22 mouse cellular contexts compared by ENCODE assay signal in the genomic region with DNA sequence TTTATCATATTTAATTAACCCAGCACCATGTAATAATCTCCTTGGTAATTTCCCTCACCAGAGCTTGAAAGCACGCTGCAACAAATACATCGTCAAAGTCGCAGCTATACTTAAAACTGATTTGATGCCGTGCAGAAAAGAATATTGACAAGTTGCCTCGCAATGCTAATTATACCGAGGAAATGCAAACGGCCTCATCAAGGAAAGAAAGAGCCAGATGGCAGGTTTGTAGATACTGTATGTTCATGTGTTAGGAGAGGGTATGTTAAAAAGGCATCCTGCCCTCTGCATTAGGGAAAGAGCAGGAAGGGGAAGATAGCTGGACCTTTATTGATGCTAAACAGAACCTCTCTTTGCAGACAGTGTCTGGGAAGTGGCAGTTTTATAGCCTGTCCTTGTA.
DNase-seq lines count a peak whose midpoint lies in the region; ATAC-seq lines count a peak whose summit lies in the region.
"Had no signal": no experiment of that assay in that cellular context is flagged by ENCODE, and none has a peak within 500 bp of the region (broad histone marks: within the 10 kb centered on the region; RNA-seq: fewer than 3 reads in every experiment).

No protein-coding gene starts in this region.

- H3K27ac ChIP-seq in forebrain, embryonic 15.5 days (replicated peaks), result peak overlapping the region; percentile 82
- H3K27ac ChIP-seq in forebrain, embryonic 12.5 days, result no peak overlapping the region
- H3K27ac ChIP-seq in neural tube, embryonic 15.5 days (replicated peaks), result 0 out of 2 replicates have a peak overlapping the region, but pooled peaks have one; percentile 4
- H3K27ac ChIP-seq in forebrain, embryonic 16.5 days (ENCODE audit: low read length), result peak overlapping the region; percentile 70
- H3K27ac ChIP-seq: heart, adult 2 months; heart, embryonic 15.5 days; hindbrain, embryonic 14.5 days; hindbrain, postnatal 0 days had no signal

- no peaks in the 10 kb centered on the region for H3K36me3 ChIP-seq in forebrain, embryonic 15.5 days
- no peaks in the 10 kb centered on the region for H3K36me3 ChIP-seq in forebrain, embryonic 12.5 days (replicated peaks)
- H3K36me3 ChIP-seq in neural tube, embryonic 15.5 days, result no peaks in the 10 kb centered on the region
- H3K36me3 ChIP-seq in forebrain, embryonic 16.5 days (ENCODE audit: control insufficient read depth, insufficient read depth), result no peaks in the 10 kb centered on the region
- H3K36me3 ChIP-seq: heart, embryonic 12.5 days; heart, embryonic 15.5 days had no signal

- DNase-seq in neural tube, embryonic 10.5 days (ENCODE audit: extremely low spot score, low spot score), result no peak
- DNase-seq in layer of hippocampus, postnatal 36 days, result no peak
- DNase-seq: adrenal gland, adult 2 months; adrenal gland, postnatal 14 days; cerebellum, adult 18-20 months; cerebellum, adult 9-10 months; cerebellum, postnatal 14 days; gastrocnemius, postnatal 25 days; heart, adult 2 months; heart, postnatal 10 days; heart, postnatal 4 days; kidney, adult 2 months had no signal

- 30% methylated on average over 7 of the region's 7 CpGs for WGBS in forebrain, embryonic 15.5 days
- 57% methylated on average over 7 of the region's 7 CpGs for WGBS in forebrain, embryonic 12.5 days
- WGBS in neural tube, embryonic 15.5 days, result 45% methylated on average over 7 of the region's 7 CpGs
- 22% methylated on average over 7 of the region's 7 CpGs for WGBS in forebrain, embryonic 16.5 days

- no peaks in the 10 kb centered on the region for H3K27me3 ChIP-seq in forebrain, embryonic 15.5 days
- H3K27me3 ChIP-seq in forebrain, embryonic 12.5 days, result no peaks in the 10 kb centered on the region
- no peaks in the 10 kb centered on the region for H3K27me3 ChIP-seq in neural tube, embryonic 15.5 days (replicated peaks)
- no peaks in the 10 kb centered on the region for H3K27me3 ChIP-seq in forebrain, embryonic 16.5 days (replicated peaks; ENCODE audit: control insufficient read depth, insufficient read depth, low read length)
- H3K27me3 ChIP-seq: heart, embryonic 12.5 days; heart, embryonic 15.5 days had no signal

- H3K9ac ChIP-seq in forebrain, embryonic 15.5 days (replicated peaks), result no peak overlapping the region
- no peak overlapping the region for H3K9ac ChIP-seq in forebrain, embryonic 12.5 days
- no peak overlapping the region for H3K9ac ChIP-seq in neural tube, embryonic 15.5 days (replicated peaks)
- no peak overlapping the region for H3K9ac ChIP-seq in forebrain, embryonic 16.5 days (replicated peaks; ENCODE audit: low read depth, low read length)
- H3K9ac ChIP-seq: heart, embryonic 12.5 days; heart, embryonic 15.5 days; hindbrain, embryonic 14.5 days had no signal

- peak; percentile 55 for ATAC-seq in forebrain, embryonic 15.5 days (replicated peaks)
- no peak for ATAC-seq in forebrain, embryonic 12.5 days (ENCODE audit: low FRiP score)
- ATAC-seq in neural tube, embryonic 15.5 days (ENCODE audit: low FRiP score), result no peak
- ATAC-seq in forebrain, embryonic 16.5 days, result peak; percentile 61
- ATAC-seq: CD4-positive, CD25-positive, alpha-beta regulatory T cell, adult 4 months; hindbrain, postnatal 0 days; intestine, postnatal 0 days had no signal

- no peaks in the 10 kb centered on the region for H3K9me3 ChIP-seq in forebrain, embryonic 15.5 days
- H3K9me3 ChIP-seq in forebrain, embryonic 12.5 days, result 0 out of 2 replicates have a peak, but pooled peaks cover 5% of the 10 kb centered on the region
- H3K9me3 ChIP-seq in neural tube, embryonic 15.5 days (replicated peaks), result no peaks in the 10 kb centered on the region
- H3K9me3 ChIP-seq in forebrain, embryonic 16.5 days (ENCODE audit: control insufficient read depth, low read length), result no peaks in the 10 kb centered on the region
- H3K9me3 ChIP-seq: heart, embryonic 15.5 days had no signal

- H3K4me2 ChIP-seq in forebrain, embryonic 15.5 days (replicated peaks), result no peak overlapping the region
- H3K4me2 ChIP-seq in forebrain, embryonic 12.5 days, result no peak overlapping the region
- no peak overlapping the region for H3K4me2 ChIP-seq in neural tube, embryonic 15.5 days
- H3K4me2 ChIP-seq in forebrain, embryonic 16.5 days (ENCODE audit: low read length), result no peak overlapping the region
- H3K4me2 ChIP-seq: heart, embryonic 12.5 days; heart, embryonic 15.5 days; hindbrain, embryonic 14.5 days had no signal

- peaks cover 13% of the 10 kb centered on the region for H3K4me1 ChIP-seq in forebrain, embryonic 15.5 days
- H3K4me1 ChIP-seq in forebrain, embryonic 12.5 days, result peaks cover 7% of the 10 kb centered on the region; the same call in 1 of the 2 replicates
- peaks cover 4% of the 10 kb centered on the region for H3K4me1 ChIP-seq in neural tube, embryonic 15.5 days
- peaks cover 15% of the 10 kb centered on the region for H3K4me1 ChIP-seq in forebrain, embryonic 16.5 days (replicated peaks; ENCODE audit: control insufficient read depth, insufficient read depth, low read length)
- H3K4me1 ChIP-seq: heart, embryonic 12.5 days; heart, embryonic 15.5 days had no signal

- H3K4me3 ChIP-seq in forebrain, embryonic 15.5 days, result no peak overlapping the region
- H3K4me3 ChIP-seq in forebrain, embryonic 12.5 days (replicated peaks), result no peak overlapping the region
- no peak overlapping the region for H3K4me3 ChIP-seq in neural tube, embryonic 15.5 days (replicated peaks)
- H3K4me3 ChIP-seq in forebrain, embryonic 16.5 days (replicated peaks; ENCODE audit: low read length), result no peak overlapping the region
- H3K4me3 ChIP-seq: heart, adult 2 months; heart, embryonic 12.5 days; heart, embryonic 15.5 days had no signal

Comparison
In these comparisons a context has a peak if more than half of its experiments do, and no peak if none do; other contexts are left out.
1. ATAC-seq: peak in forebrain, embryonic 15.5 days (single experiment) and forebrain, embryonic 16.5 days (single experiment); none in forebrain, embryonic 12.5 days (single experiment) and neural tube, embryonic 15.5 days (single experiment).